Comparison of ENCODE assay signal across 13 mouse cellular contexts in genomic region chr19:47043608-47044007, GRCm38 (mm10). TPM values are rescaled to one million over a fixed set of nuclear protein-coding genes. Genes with fewer than 3 reads are reported as not detected.
DNase-seq lines count a peak whose midpoint lies in the region; ATAC-seq and TF ChIP-seq lines count a peak whose summit lies in the region.
"Had no signal": no experiment of that assay in that cellular context is flagged by ENCODE, and none has a peak within 500 bp of the region (broad histone marks: within the 10 kb centered on the region; RNA-seq: fewer than 3 reads in every experiment).

No protein-coding gene starts in this region.

- H3K27me3 ChIP-seq in embryonic facial prominence, embryonic 11.5 days (ENCODE audit: control insufficient read depth, insufficient read depth, low read length) = no peaks in the 10 kb centered on the region
- no peaks in the 10 kb centered on the region for H3K27me3 ChIP-seq in embryonic facial prominence, embryonic 10.5 days (replicated peaks; ENCODE audit: low read depth, poor library complexity, severe bottlenecking)
- H3K27me3 ChIP-seq in liver, adult 2 months (ENCODE audit: control insufficient read depth, insufficient read depth, low read length) = no peaks in the 10 kb centered on the region
- no peaks in the 10 kb centered on the region for H3K27me3 ChIP-seq in E14TG2a.4 (ENCODE audit: insufficient read depth, low read length)
- H3K27me3 ChIP-seq: limb, embryonic 12.5 days had no signal

- no peak overlapping the region for H3K27ac ChIP-seq in embryonic facial prominence, embryonic 11.5 days (replicated peaks; ENCODE audit: low read depth, low read length)
- no peak overlapping the region for H3K27ac ChIP-seq in embryonic facial prominence, embryonic 10.5 days (replicated peaks)
- H3K27ac ChIP-seq in liver, adult 2 months (replicated peaks; ENCODE audit: insufficient read depth, low read depth, low read length) = no peak overlapping the region
- H3K27ac ChIP-seq in macrophage = 0 out of 2 replicates have a peak overlapping the region, but pooled peaks have one; percentile 22
- H3K27ac ChIP-seq: limb, embryonic 12.5 days had no signal

- no peak for TF ChIP-seq POLR2A in liver, adult 2 months (IDR thresholded peaks at IDR 0.05; ENCODE audit: extremely low read depth, insufficient read depth, low read length)

- peaks cover 2% of the 10 kb centered on the region; the same call in 1 of the 2 replicates for H3K36me3 ChIP-seq in embryonic facial prominence, embryonic 11.5 days (replicated peaks; ENCODE audit: control insufficient read depth, insufficient read depth, low read depth, low read length)
- H3K36me3 ChIP-seq in embryonic facial prominence, embryonic 10.5 days (replicated peaks) = peaks cover 97% of the 10 kb centered on the region
- peaks cover 28% of the 10 kb centered on the region; the same call in 1 of the 2 replicates for H3K36me3 ChIP-seq in liver, adult 2 months (ENCODE audit: control insufficient read depth, insufficient read depth, low read length)
- H3K36me3 ChIP-seq in E14TG2a.4 (ENCODE audit: insufficient read depth, low read length) (peaks cover 97% of the 10 kb centered on the region), macrophage (ENCODE audit: inconsistent target) (no peaks in the 10 kb centered on the region)

- H3K4me3 ChIP-seq in embryonic facial prominence, embryonic 11.5 days (ENCODE audit: low read depth, low read length) = no peak overlapping the region
- H3K4me3 ChIP-seq in embryonic facial prominence, embryonic 10.5 days = no peak overlapping the region
- no peak overlapping the region for H3K4me3 ChIP-seq in liver, adult 2 months (ENCODE audit: insufficient read depth, low read depth, low read length)
- no peak overlapping the region for H3K4me3 ChIP-seq in E14TG2a.4 (replicated peaks; ENCODE audit: low read length)
- H3K4me3 ChIP-seq in macrophage (ENCODE audit: inconsistent target) = no peak overlapping the region
- H3K4me3 ChIP-seq: limb, embryonic 12.5 days had no signal

- H3K9ac ChIP-seq in embryonic facial prominence, embryonic 11.5 days (replicated peaks; ENCODE audit: low read length) = no peak overlapping the region
- H3K9ac ChIP-seq in liver, adult 2 months (ENCODE audit: low read depth, low read length) = no peak overlapping the region
- H3K9ac ChIP-seq: limb, embryonic 12.5 days had no signal

- TF ChIP-seq CTCF in liver, adult 2 months (IDR thresholded peaks at IDR 0.05; ENCODE audit: low read depth, low read length) = no peak
- peak; percentile 21 for TF ChIP-seq CTCF in E14TG2a.4 (conservative IDR thresholded peaks at IDR 0.05; ENCODE audit: low read length)

- DNase-seq in embryonic facial prominence, embryonic 11.5 days (ENCODE audit: low spot score) = peak; percentile 31
- no peak for DNase-seq in embryonic facial prominence, embryonic 10.5 days (ENCODE audit: low spot score)
- peak; percentile 34 for DNase-seq in liver, adult 2 months (ENCODE audit: extremely low read depth, low read depth, low spot score)
- no peak for DNase-seq in liver
- DNase-seq in adrenal gland, adult (ENCODE audit: inconsistent age in 2 of 2, low spot score in 1 of 2) = no peak
- DNase-seq in layer of hippocampus, adult 18-20 months (ENCODE audit: low spot score in 2 of 2) = no peak
- DNase-seq: gastrocnemius, postnatal 10 days; heart, postnatal 10 days; kidney, postnatal 10 days had no signal

- no peaks in the 10 kb centered on the region for H3K9me3 ChIP-seq in embryonic facial prominence, embryonic 11.5 days (replicated peaks; ENCODE audit: control insufficient read depth, low read length)
- no peaks in the 10 kb centered on the region for H3K9me3 ChIP-seq in embryonic facial prominence, embryonic 10.5 days
- no peaks in the 10 kb centered on the region for H3K9me3 ChIP-seq in E14TG2a.4 (ENCODE audit: low read length)
- H3K9me3 ChIP-seq: limb, embryonic 12.5 days had no signal

- WGBS in embryonic facial prominence, embryonic 11.5 days = 93% methylated on average over 3 of the region's 3 CpGs
- WGBS in embryonic facial prominence, embryonic 10.5 days = 92% methylated on average over 3 of the region's 3 CpGs
- WGBS in liver, adult 2 months = 52% methylated on average over 3 of the region's 3 CpGs
- WGBS in macrophage (ENCODE audit: missing documents) = 80% methylated on average over 3 of the region's 3 CpGs

- H3K4me1 ChIP-seq in embryonic facial prominence, embryonic 11.5 days (ENCODE audit: control insufficient read depth, insufficient read depth, low read length) = no peaks in the 10 kb centered on the region
- H3K4me1 ChIP-seq in embryonic facial prominence, embryonic 10.5 days = peaks cover under 1% of the 10 kb centered on the region; the same call in 1 of the 2 replicates
- H3K4me1 ChIP-seq in liver, adult 2 months (ENCODE audit: control insufficient read depth, insufficient read depth, low read length) = no peaks in the 10 kb centered on the region
- peaks cover 61% of the 10 kb centered on the region for H3K4me1 ChIP-seq in E14TG2a.4 (replicated peaks; ENCODE audit: low read depth, low read length)
- H3K4me1 ChIP-seq: limb, embryonic 12.5 days had no signal

- no peak overlapping the region for H3K4me2 ChIP-seq in embryonic facial prominence, embryonic 11.5 days (ENCODE audit: low read depth, low read length)
- H3K4me2 ChIP-seq: limb, embryonic 12.5 days; midbrain, embryonic 11.5 days had no signal

- H3K79me2 ChIP-seq in liver, adult 2 months (ENCODE audit: control insufficient read depth, insufficient read depth, low read length) = no peaks in the 10 kb centered on the region
- no peaks in the 10 kb centered on the region for H3K79me2 ChIP-seq in macrophage (ENCODE audit: inconsistent target)

- no peak for ATAC-seq in embryonic facial prominence, embryonic 11.5 days (replicated peaks; ENCODE audit: insufficient number of reproducible peaks, low FRiP score, low TSS enrichment, low read depth)

RNA-seq across cellular contexts. Expression of gene Pcgf6, which starts 7.1 kb away (rescaled TPM):
- 35.8 and 38.1 TPM in 2 replicates for polyA plus RNA-seq in embryonic facial prominence, embryonic 11.5 days (2014; fragmentation: Nextera tagmentation; extraction: Ambion mirVana)
- 36.1 and 36.5 TPM in 2 replicates for polyA plus RNA-seq in embryonic facial prominence, embryonic 10.5 days (2016; fragmentation: Nextera tagmentation; extraction: Ambion mirVana)
- total RNA-seq in liver, adult 2 months (2014; rRNA removed) = 3.6 and 5.9 TPM in 2 replicates
- polyA plus RNA-seq in liver, adult 2 months (2012; rRNA removed) = 4.6 and 5.0 TPM in 2 replicates
- 10 to 100 TPM in 20 of 26 experiments, 1 to 10 TPM in 6; 6.8 to 47.3 (median 26.9) TPM for total RNA-seq in macrophage (2018; cell fraction: chromatin; rRNA removed)
- 1 to 10 TPM; 2.1 to 7.8 (median 4.6) TPM for total RNA-seq in macrophage (2018; cell fraction: cytosol; rRNA removed)
- total RNA-seq in macrophage (2018; cell fraction: nucleus; rRNA removed) = 10 to 100 TPM in 15 of 26 experiments, 1 to 10 TPM in 11; 3.4 to 35.4 (median 11.6) TPM
- polyA plus RNA-seq in macrophage (2018) = 4.3 to 11.3 TPM (median 6.7 TPM) in 3 replicates
- 10 to 100 TPM; 19.8 to 20.8 TPM for total RNA-seq in layer of hippocampus, adult 18-20 months (2021)

RNA-seq across cellular contexts. Expression of gene Taf5, which starts 23.9 kb away (rescaled TPM):
- 12.8 and 13.4 TPM in 2 replicates for polyA plus RNA-seq in embryonic facial prominence, embryonic 11.5 days (2014; fragmentation: Nextera tagmentation; extraction: Ambion mirVana)
- 7.2 and 7.5 TPM in 2 replicates for polyA plus RNA-seq in embryonic facial prominence, embryonic 10.5 days (2016; fragmentation: Nextera tagmentation; extraction: Ambion mirVana)
- total RNA-seq in liver, adult 2 months (2014; rRNA removed) = 2.3 and 2.6 TPM in 2 replicates
- polyA plus RNA-seq in liver, adult 2 months (2012; rRNA removed) = 1.5 and 1.9 TPM in 2 replicates
- total RNA-seq in macrophage (2018; cell fraction: chromatin; rRNA removed) = 1 to 10 TPM; 1.3 to 7.4 (median 4.4) TPM
- 1 to 10 TPM; 1.5 to 3.8 (median 2.8) TPM for total RNA-seq in macrophage (2018; cell fraction: cytosol; rRNA removed)
- total RNA-seq in macrophage (2018; cell fraction: nucleus; rRNA removed) = 1 to 10 TPM; 1.2 to 9.3 (median 3.9) TPM
- 3.1 to 3.3 TPM (median 3.2 TPM) in 3 replicates for polyA plus RNA-seq in macrophage (2018)
- total RNA-seq in layer of hippocampus, adult 18-20 months (2021) = 1 to 10 TPM; 6.9 to 7.0 TPM

RNA-seq across cellular contexts. Expression of gene Nt5c2, which starts 28.7 kb away (rescaled TPM):
- 72.5 and 90.4 TPM in 2 replicates for polyA plus RNA-seq in embryonic facial prominence, embryonic 11.5 days (2014; fragmentation: Nextera tagmentation; extraction: Ambion mirVana)
- 73.7 and 74.1 TPM in 2 replicates for polyA plus RNA-seq in embryonic facial prominence, embryonic 10.5 days (2016; fragmentation: Nextera tagmentation; extraction: Ambion mirVana)
- total RNA-seq in liver, adult 2 months (2014; rRNA removed) = 12.6 and 14.8 TPM in 2 replicates
- 7.4 and 7.5 TPM in 2 replicates for polyA plus RNA-seq in liver, adult 2 months (2012; rRNA removed)
- total RNA-seq in macrophage (2018; cell fraction: chromatin; rRNA removed) = 100 to 1,000 TPM in 17 of 26 experiments, 10 to 100 TPM in 9; 27.4 to 302 (median 150) TPM
- 10 to 100 TPM; 27.9 to 50.7 (median 38.9) TPM for total RNA-seq in macrophage (2018; cell fraction: cytosol; rRNA removed)
- 100 to 1,000 TPM in 6 of 26 experiments, 10 to 100 TPM in 20; 22.1 to 136 (median 68.3) TPM for total RNA-seq in macrophage (2018; cell fraction: nucleus; rRNA removed)
- 37.6 to 49.9 TPM (median 47.8 TPM) in 3 replicates for polyA plus RNA-seq in macrophage (2018)
- 10 to 100 TPM; 75.5 to 78.5 TPM for total RNA-seq in layer of hippocampus, adult 18-20 months (2021)

RNA-seq across cellular contexts. Expression of gene Ina, which starts 29.1 kb away (rescaled TPM):
- 37.0 and 49.6 TPM in 2 replicates for polyA plus RNA-seq in embryonic facial prominence, embryonic 11.5 days (2014; fragmentation: Nextera tagmentation; extraction: Ambion mirVana)
- 24.3 and 28.3 TPM in 2 replicates for polyA plus RNA-seq in embryonic facial prominence, embryonic 10.5 days (2016; fragmentation: Nextera tagmentation; extraction: Ambion mirVana)
- under 0.01 TPM in 1 of 2 replicates, not detected in the other for total RNA-seq in liver, adult 2 months (2014; rRNA removed)
- not detected in 2 replicates for polyA plus RNA-seq in liver, adult 2 months (2012; rRNA removed)
- total RNA-seq in macrophage (2018; cell fraction: chromatin; rRNA removed) = not detected
- total RNA-seq in macrophage (2018; cell fraction: cytosol; rRNA removed) = not detected
- not detected for total RNA-seq in macrophage (2018; cell fraction: nucleus; rRNA removed)
- not detected in 3 replicates for polyA plus RNA-seq in macrophage (2018)
- total RNA-seq in layer of hippocampus, adult 18-20 months (2021) = 100 to 1,000 TPM; 183 to 187 TPM
- total RNA-seq: heart, postnatal 10 days had no signal

RNA-seq across cellular contexts. Expression of gene Usmg5, which starts 46.8 kb away (rescaled TPM):
- 1,038 and 1,047 TPM in 2 replicates for polyA plus RNA-seq in embryonic facial prominence, embryonic 11.5 days (2014; fragmentation: Nextera tagmentation; extraction: Ambion mirVana)
- 1,163 and 1,191 TPM in 2 replicates for polyA plus RNA-seq in embryonic facial prominence, embryonic 10.5 days (2016; fragmentation: Nextera tagmentation; extraction: Ambion mirVana)
- 264 and 266 TPM in 2 replicates for total RNA-seq in liver, adult 2 months (2014; rRNA removed)
- polyA plus RNA-seq in liver, adult 2 months (2012; rRNA removed) = 125 and 171 TPM in 2 replicates
- 10 to 100 TPM; 15.6 to 58.9 (median 27.9) TPM for total RNA-seq in macrophage (2018; cell fraction: chromatin; rRNA removed)
- total RNA-seq in macrophage (2018; cell fraction: cytosol; rRNA removed) = 100 to 1,000 TPM; 352 to 833 (median 521) TPM
- total RNA-seq in macrophage (2018; cell fraction: nucleus; rRNA removed) = 100 to 1,000 TPM in 6 of 26 experiments, 10 to 100 TPM in 20; 25.8 to 161 (median 72.6) TPM
- polyA plus RNA-seq in macrophage (2018) = 471 to 670 TPM (median 529 TPM) in 3 replicates
- 100 to 1,000 TPM; 748 to 765 TPM for total RNA-seq in layer of hippocampus, adult 18-20 months (2021)

Comparison
In these comparisons a context has a peak if more than half of its experiments do, and no peak if none do; other contexts are left out.
1. DNase-seq: peak in embryonic facial prominence, embryonic 11.5 days (single experiment) and liver, adult 2 months (single experiment); none in embryonic facial prominence, embryonic 10.5 days (single experiment), liver (single experiment), adrenal gland, adult (0 of 2) and layer of hippocampus, adult 18-20 months (0 of 2).